Comparison of ENCODE assay signal across 11 mouse cellular contexts in the genomic region with DNA sequence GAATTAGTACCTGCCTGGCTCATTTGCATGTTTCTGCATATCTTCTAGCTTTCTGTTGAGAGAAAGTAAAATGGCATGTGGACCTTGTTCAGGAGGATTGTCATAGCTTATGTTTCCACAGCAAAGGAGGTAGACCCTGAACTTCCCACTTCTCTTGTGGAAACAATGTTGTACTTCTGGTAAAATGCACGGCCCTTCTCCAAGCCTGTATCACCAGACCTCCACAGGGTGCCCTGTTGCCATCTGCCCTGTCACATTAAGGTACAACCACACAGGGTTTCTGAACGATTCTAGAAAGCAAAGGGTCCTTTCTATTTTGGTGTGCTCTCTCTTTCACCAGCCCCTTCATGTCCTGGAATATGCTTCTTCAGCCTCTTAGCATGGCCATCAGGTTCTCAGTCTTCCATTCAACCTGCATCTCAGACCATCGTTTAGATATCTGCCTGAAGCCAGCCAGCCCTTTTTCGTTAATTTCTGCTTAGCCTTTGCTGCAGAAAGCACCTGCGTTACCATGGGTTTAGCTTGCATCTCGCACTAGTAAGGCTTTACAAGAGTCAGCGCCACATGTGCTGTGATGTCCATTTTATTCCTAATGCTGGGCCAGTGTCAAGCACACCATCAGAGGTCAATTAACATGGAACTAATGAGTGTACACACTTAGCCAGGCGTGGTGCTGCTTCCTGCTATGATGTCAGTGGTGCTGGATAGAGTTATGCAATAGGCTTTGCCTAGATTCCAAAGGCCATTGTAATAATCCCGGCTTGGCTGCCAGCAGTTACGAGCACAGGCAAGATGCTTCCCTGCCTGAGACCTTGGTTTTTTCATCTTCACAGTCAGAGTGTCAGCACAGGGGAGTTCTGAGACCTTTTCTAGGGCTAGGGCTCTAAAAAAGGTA.
DNase-seq lines count a peak whose midpoint lies in the region; ATAC-seq and TF ChIP-seq lines count a peak whose summit lies in the region.
"Had no signal": no experiment of that assay in that cellular context is flagged by ENCODE, and none has a peak within 500 bp of the region (broad histone marks: within the 10 kb centered on the region; RNA-seq: fewer than 3 reads in every experiment).

No protein-coding gene starts in this region.

- WGBS in liver, adult 2 months = 60% methylated on average over 10 of the region's 10 CpGs
- 60% methylated on average over 10 of the region's 10 CpGs for WGBS in liver, embryonic 12.5 days (ENCODE audit: insufficient replicate concordance)
- 62% methylated on average over 10 of the region's 10 CpGs for WGBS in heart, adult 2 months

- TF ChIP-seq CTCF in liver, adult 2 months (IDR thresholded peaks at IDR 0.05; ENCODE audit: low read depth, low read length) = no peak
- no peak for TF ChIP-seq CTCF in heart, adult 2 months (IDR thresholded peaks at IDR 0.05)

- no peaks in the 10 kb centered on the region for H3K9me3 ChIP-seq in liver, embryonic 12.5 days (replicated peaks)
- H3K9me3 ChIP-seq: forebrain, embryonic 13.5 days; limb, embryonic 13.5 days; neural tube, embryonic 13.5 days had no signal

- no peaks in the 10 kb centered on the region for H3K36me3 ChIP-seq in liver, adult 2 months (ENCODE audit: control insufficient read depth, insufficient read depth, low read length)
- H3K36me3 ChIP-seq in liver, embryonic 12.5 days = no peaks in the 10 kb centered on the region
- no peaks in the 10 kb centered on the region for H3K36me3 ChIP-seq in heart, adult 2 months (ENCODE audit: control insufficient read depth, insufficient read depth, low read length)
- no peaks in the 10 kb centered on the region for H3K36me3 ChIP-seq in myocyte (ENCODE audit: control insufficient read depth, insufficient read depth)
- H3K36me3 ChIP-seq: limb, embryonic 13.5 days; neural tube, embryonic 13.5 days had no signal

- no peak overlapping the region for H3K9ac ChIP-seq in liver, adult 2 months (ENCODE audit: low read depth, low read length)
- no peak overlapping the region for H3K9ac ChIP-seq in liver, embryonic 12.5 days
- H3K9ac ChIP-seq in heart, adult 2 months (ENCODE audit: low read depth, low read length) = no peak overlapping the region
- H3K9ac ChIP-seq: forebrain, embryonic 13.5 days; limb, embryonic 13.5 days; neural tube, embryonic 13.5 days had no signal

- peak; percentile 29 for DNase-seq in liver, adult 2 months (ENCODE audit: extremely low read depth, low read depth, low spot score)
- peak; percentile 45 to 50 for DNase-seq in cerebellum, adult 18-20 months
- peak; percentile 53 to 63 for DNase-seq in heart, adult 2 months
- DNase-seq in spleen, adult 12 weeks (ENCODE audit: low spot score) = no peak
- DNase-seq in right cerebral cortex, adult 18-20 months = no peak
- DNase-seq in layer of hippocampus, adult 8-10 months (ENCODE audit: low spot score in 2 of 2) = no peak

- no peak overlapping the region for H3K4me3 ChIP-seq in liver, adult 2 months (ENCODE audit: insufficient read depth, low read depth, low read length)
- no peak overlapping the region for H3K4me3 ChIP-seq in liver, embryonic 12.5 days
- H3K4me3 ChIP-seq in heart, adult 2 months = no peak overlapping the region
- H3K4me3 ChIP-seq in myocyte = no peak overlapping the region
- H3K4me3 ChIP-seq: forebrain, embryonic 13.5 days; limb, embryonic 13.5 days; neural tube, embryonic 13.5 days had no signal

- no peak for ATAC-seq in liver, embryonic 12.5 days
- ATAC-seq: forebrain, embryonic 13.5 days had no signal

- H3K4me1 ChIP-seq in liver, adult 2 months (ENCODE audit: control insufficient read depth, insufficient read depth, low read length) = no peaks in the 10 kb centered on the region
- no peaks in the 10 kb centered on the region for H3K4me1 ChIP-seq in liver, embryonic 12.5 days
- H3K4me1 ChIP-seq in heart, adult 2 months (ENCODE audit: control insufficient read depth, insufficient read depth, low read length) = peaks cover 4% of the 10 kb centered on the region; the same call in 1 of the 2 replicates
- H3K4me1 ChIP-seq: neural tube, embryonic 13.5 days had no signal

- peak; percentile 64; the same call in 1 of the 2 replicates for TF ChIP-seq EP300 in heart, adult 2 months (IDR thresholded peaks at IDR 0.05; ENCODE audit: insufficient read depth, low read depth, low read length)

- no peak overlapping the region for H3ac ChIP-seq in myocyte (ENCODE audit: control insufficient read depth, insufficient read length)

- intact Hi-C loops in heart, adult 2 months (cut with DNase I) = no loop called here

- TF ChIP-seq POLR2A in liver, adult 2 months (IDR thresholded peaks at IDR 0.05; ENCODE audit: extremely low read depth, insufficient read depth, low read length) = no peak
- TF ChIP-seq POLR2A in heart, adult 2 months (IDR thresholded peaks at IDR 0.05; ENCODE audit: insufficient read depth, low read depth, low read length) = no peak
- TF ChIP-seq POLR2A in myocyte (IDR thresholded peaks at IDR 0.05; ENCODE audit: insufficient read length, low read depth) = no peak

- no peak overlapping the region for H3K27ac ChIP-seq in liver, adult 2 months (replicated peaks; ENCODE audit: insufficient read depth, low read depth, low read length)
- no peak overlapping the region for H3K27ac ChIP-seq in liver, embryonic 12.5 days
- H3K27ac ChIP-seq in heart, adult 2 months = no peak overlapping the region
- H3K27ac ChIP-seq: forebrain, embryonic 13.5 days; limb, embryonic 13.5 days; neural tube, embryonic 13.5 days had no signal

- H3K4me2 ChIP-seq in liver, embryonic 12.5 days = no peak overlapping the region
- H3K4me2 ChIP-seq in myocyte (ENCODE audit: low read depth) = no peak overlapping the region
- H3K4me2 ChIP-seq: forebrain, embryonic 13.5 days; limb, embryonic 13.5 days; neural tube, embryonic 13.5 days had no signal

- H3K27me3 ChIP-seq in liver, adult 2 months (ENCODE audit: control insufficient read depth, insufficient read depth, low read length) = no peaks in the 10 kb centered on the region
- H3K27me3 ChIP-seq in liver, embryonic 12.5 days (replicated peaks) = no peaks in the 10 kb centered on the region
- H3K27me3 ChIP-seq in heart, adult 2 months (ENCODE audit: control insufficient read depth, insufficient read depth, low read length) = no peaks in the 10 kb centered on the region
- no peaks in the 10 kb centered on the region for H3K27me3 ChIP-seq in myocyte (ENCODE audit: control insufficient read depth, insufficient read depth, insufficient read length)
- H3K27me3 ChIP-seq: forebrain, embryonic 13.5 days; limb, embryonic 13.5 days; neural tube, embryonic 13.5 days had no signal

- H3K79me2 ChIP-seq in liver, adult 2 months (ENCODE audit: control insufficient read depth, insufficient read depth, low read length) = no peaks in the 10 kb centered on the region
- H3K79me2 ChIP-seq in heart, adult 2 months (replicated peaks; ENCODE audit: control insufficient read depth, insufficient read depth, low read length) = no peaks in the 10 kb centered on the region
- H3K79me2 ChIP-seq in myocyte (ENCODE audit: control insufficient read depth, insufficient read depth) = no peaks in the 10 kb centered on the region

TF ChIP-seq in myocyte, 11 proteins besides CTCF, POLR2A, EP300 and RAD21:
- TF ChIP-seq E2F4 (IDR thresholded peaks at IDR 0.05; ENCODE audit: insufficient read depth) (no peak), CEBPB (IDR thresholded peaks at IDR 0.05; ENCODE audit: insufficient read depth, poor library complexity, severe bottlenecking) (peak; percentile 78), USF1 (IDR thresholded peaks at IDR 0.05; ENCODE audit: low read depth) (no peak), MAX (IDR thresholded peaks at IDR 0.05; ENCODE audit: low read depth) (no peak)

Comparison
In these comparisons a context has a peak if more than half of its experiments do, and no peak if none do; other contexts are left out.
1. DNase-seq: peak in liver, adult 2 months (single experiment), cerebellum, adult 18-20 months (2 of 2) and heart, adult 2 months (2 of 2); none in spleen, adult 12 weeks (single experiment), right cerebral cortex, adult 18-20 months (single experiment) and layer of hippocampus, adult 8-10 months (0 of 2).